Mouse (Mus musculus) layer of hippocampus, adult 9-11 months (tissue): ENCODE measurements around the gene Ykt6.
"Not testable (repeated sequence)": the region's sequence is repeated elsewhere in the genome, so short reads cannot be mapped to it uniquely, and the experiment has no call there.

Experiments used
- DNase-seq: peaks from one replicate; pipeline ENCODE4 v3.0.0; 2022

The Ykt6 gene

GRCm38 (mm10) chr11:5995989-5996388, 40.5 kb downstream of the Ykt6 start:
- peak; percentile 75 for DNase-seq

GRCm38 (mm10) chr11:5998472-5998871, 43.0 kb downstream of the Ykt6 start:
- no peak for DNase-seq

- peak; percentile 95 for DNase-seq
Observed at GRCm38 (mm10) chr11:5999832-6000771, 44.6 kb downstream of the Ykt6 start.

- DNase-seq = no peak
Observed at GRCm38 (mm10) chr11:6000961-6001682, 45.6 kb downstream of the Ykt6 start.

- DNase-seq = peak; percentile 43
Observed at GRCm38 (mm10) chr11:6001981-6002649, 46.6 kb downstream of the Ykt6 start.

GRCm38 (mm10) chr11:6003046-6003639, 47.6 kb downstream of the Ykt6 start:
- no peak for DNase-seq

- DNase-seq = not testable (repeated sequence)
Observed at GRCm38 (mm10) chr11:6005374-6006043, 50.0 kb downstream of the Ykt6 start.

GRCm38 (mm10) chr11:6006351-6007009, 51.0 kb downstream of the Ykt6 start:
- not testable (repeated sequence) for DNase-seq

- DNase-seq = not testable (repeated sequence)
Observed at GRCm38 (mm10) chr11:6007010-6007778, 51.7 kb downstream of the Ykt6 start.

GRCm38 (mm10) chr11:6007779-6008128, 52.3 kb downstream of the Ykt6 start:
- DNase-seq = not testable (repeated sequence)

GRCm38 (mm10) chr11:6010751-6011482, 55.4 kb downstream of the Ykt6 start:
- DNase-seq = not testable (repeated sequence)

- DNase-seq = no peak
Observed at GRCm38 (mm10) chr11:6011879-6012278, 56.4 kb downstream of the Ykt6 start.

GRCm38 (mm10) chr11:6013359-6013758, 57.9 kb downstream of the Ykt6 start:
- DNase-seq = no peak

GRCm38 (mm10) chr11:6015011-6015431, 59.5 kb downstream of the Ykt6 start:
- no peak for DNase-seq

GRCm38 (mm10) chr11:6016368-6016767, 60.9 kb downstream of the Ykt6 start:
- DNase-seq = no peak

- peak; percentile 70 for DNase-seq
Observed at GRCm38 (mm10) chr11:6016797-6017395, 61.4 kb downstream of the Ykt6 start.
